In the genomic region with DNA sequence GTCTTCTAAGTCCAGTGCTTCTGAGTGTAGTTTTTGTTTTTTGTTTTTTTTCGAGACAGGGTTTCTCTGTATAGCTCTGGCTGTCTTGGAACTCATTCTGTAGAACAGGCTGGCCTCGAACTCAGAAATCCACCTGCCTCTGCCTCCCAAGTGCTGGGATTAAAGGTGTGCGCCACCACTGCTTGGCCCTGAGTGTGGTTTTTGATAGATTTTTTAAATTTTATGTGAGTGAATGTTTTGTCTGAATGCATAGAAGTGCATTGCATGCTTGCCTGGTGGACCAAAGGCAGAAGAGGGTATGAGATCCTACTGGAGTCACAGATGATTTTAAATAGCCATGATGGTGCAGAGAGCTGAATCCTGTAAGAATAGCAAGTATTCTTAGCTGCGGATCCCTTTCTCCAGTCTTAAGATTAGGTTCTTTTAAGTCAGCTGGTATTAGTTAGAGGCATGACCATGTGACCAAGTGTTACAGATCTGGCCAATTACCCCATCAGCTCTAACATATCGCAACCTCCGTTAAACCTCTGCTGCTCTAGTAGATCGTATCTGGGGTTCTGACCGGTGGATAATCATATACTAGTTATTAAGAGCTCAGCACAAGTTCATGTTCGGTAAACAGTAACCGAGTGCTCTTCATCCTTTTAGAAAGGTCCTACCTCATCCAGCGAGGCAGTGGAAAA, we compare ENCODE assay signal across 8 mouse cellular contexts. TPM values are rescaled to one million over a fixed set of nuclear protein-coding genes. Genes with fewer than 3 reads are reported as not detected.
DNase-seq lines count a peak whose midpoint lies in the region; ATAC-seq and TF ChIP-seq lines count a peak whose summit lies in the region.

No protein-coding gene starts in this region.

- WGBS in kidney, adult 2 months, result 21% methylated on average over 11 of the region's 11 CpGs
- 18% methylated on average over 11 of the region's 11 CpGs for WGBS in bone marrow, adult 2 months
- WGBS in hindbrain, embryonic 10.5 days, result 21% methylated on average over 11 of the region's 11 CpGs
- WGBS in midbrain, embryonic 11.5 days, result 22% methylated on average over 11 of the region's 11 CpGs

- H3K4me3 ChIP-seq in kidney, adult 2 months (ENCODE audit: insufficient read depth, low read depth, low read length), result peak overlapping the region; percentile 75
- H3K4me3 ChIP-seq in bone marrow, adult 2 months (replicated peaks; ENCODE audit: control insufficient read depth, low read depth, low read length), result peak overlapping the region; percentile 70
- H3K4me3 ChIP-seq in hindbrain, embryonic 10.5 days, result peak overlapping the region; percentile 67
- peak overlapping the region; percentile 52 for H3K4me3 ChIP-seq in midbrain, embryonic 11.5 days (ENCODE audit: low read depth, low read length)

- intact Hi-C loops in left cerebral cortex, postnatal 25 days (cut with DNase I), result no loop called here

- peak overlapping the region; percentile 71 for H3K27ac ChIP-seq in kidney, adult 2 months (ENCODE audit: insufficient read depth, low read depth, low read length)
- peak overlapping the region; percentile 90; the same call in 1 of the 2 replicates for H3K27ac ChIP-seq in bone marrow, adult 2 months (ENCODE audit: control insufficient read depth, insufficient read depth, low read depth, low read length, poor library complexity)
- H3K27ac ChIP-seq in hindbrain, embryonic 10.5 days, result peak overlapping the region; percentile 89
- peak overlapping the region; percentile 89 for H3K27ac ChIP-seq in midbrain, embryonic 11.5 days (ENCODE audit: low read depth, low read length)

- TF ChIP-seq CTCF in kidney, adult 2 months (conservative IDR thresholded peaks at IDR 0.05; ENCODE audit: insufficient read depth, insufficient read length, low read depth, low read length), result no peak
- no peak for TF ChIP-seq CTCF in bone marrow, adult 2 months (IDR thresholded peaks at IDR 0.05; ENCODE audit: control insufficient read depth, insufficient read depth, low read length)

- no peaks in the 10 kb centered on the region for H3K9me3 ChIP-seq in hindbrain, embryonic 10.5 days
- no peaks in the 10 kb centered on the region for H3K9me3 ChIP-seq in midbrain, embryonic 11.5 days (ENCODE audit: control insufficient read depth, low read length)

- no peak for DNase-seq in kidney, adult 2 months
- no peak for DNase-seq in kidney, adult 18-20 months
- DNase-seq in hindbrain, embryonic 10.5 days (ENCODE audit: low spot score), result no peak
- DNase-seq in midbrain, embryonic 11.5 days (ENCODE audit: low spot score, missing footprints), result no peak
- no peak for DNase-seq in right cerebral cortex, adult 18-20 months
- no peak for DNase-seq in layer of hippocampus, adult 18-20 months (ENCODE audit: low spot score in 2 of 2)
- no peak for DNase-seq in left cerebral cortex, postnatal 25 days (ENCODE audit: low spot score in 2 of 2)

- no peaks in the 10 kb centered on the region for H3K27me3 ChIP-seq in kidney, adult 2 months (replicated peaks; ENCODE audit: control insufficient read depth, insufficient read depth, low read length)
- H3K27me3 ChIP-seq in hindbrain, embryonic 10.5 days (ENCODE audit: insufficient read depth, poor library complexity, severe bottlenecking), result no peaks in the 10 kb centered on the region
- H3K27me3 ChIP-seq in midbrain, embryonic 11.5 days (ENCODE audit: control insufficient read depth, insufficient read depth, low read length), result no peaks in the 10 kb centered on the region

- H3K36me3 ChIP-seq in kidney, adult 2 months (ENCODE audit: control insufficient read depth, insufficient read depth, low read length), result no peaks in the 10 kb centered on the region
- H3K36me3 ChIP-seq in hindbrain, embryonic 10.5 days, result no peaks in the 10 kb centered on the region
- no peaks in the 10 kb centered on the region for H3K36me3 ChIP-seq in midbrain, embryonic 11.5 days (ENCODE audit: control insufficient read depth, insufficient read depth, low read length)

- ATAC-seq in midbrain, embryonic 11.5 days (ENCODE audit: low FRiP score), result peak; percentile 13

- peaks cover 12% of the 10 kb centered on the region for H3K4me1 ChIP-seq in kidney, adult 2 months (ENCODE audit: control insufficient read depth, insufficient read depth, low read length)
- peaks cover 7% of the 10 kb centered on the region; the same call in 1 of the 2 replicates for H3K4me1 ChIP-seq in bone marrow, adult 2 months (ENCODE audit: control insufficient read depth, insufficient read depth, low read length)
- peaks cover 36% of the 10 kb centered on the region for H3K4me1 ChIP-seq in hindbrain, embryonic 10.5 days (replicated peaks)
- H3K4me1 ChIP-seq in midbrain, embryonic 11.5 days (ENCODE audit: control insufficient read depth, insufficient read depth, low read length), result peaks cover 11% of the 10 kb centered on the region; the same call in 1 of the 2 replicates

- H3K9ac ChIP-seq in midbrain, embryonic 11.5 days (ENCODE audit: low read length), result peak overlapping the region; percentile 67

- peak overlapping the region; percentile 52 for H3K4me2 ChIP-seq in midbrain, embryonic 11.5 days

- TF ChIP-seq POLR2A in kidney, adult 2 months (IDR thresholded peaks at IDR 0.05; ENCODE audit: low read depth, low read length), result no peak
- TF ChIP-seq POLR2A in bone marrow, adult 2 months (IDR thresholded peaks at IDR 0.05; ENCODE audit: borderline replicate concordance, control insufficient read depth, low read depth, low read length), result no peak

RNA-seq across cellular contexts. Expression of a gene that starts 0.9 kb away (rescaled TPM):
- polyA plus RNA-seq in kidney, adult 2 months (2012; rRNA removed), result 157 and 198 TPM in 2 replicates
- polyA plus RNA-seq in bone marrow, adult 2 months (2011; ENCODE audit: insufficient read depth, insufficient read length, low replicate concordance, missing spikeins), result 37.4 and 63.1 TPM in 2 replicates
- polyA plus RNA-seq in hindbrain, embryonic 10.5 days (2016; fragmentation: Nextera tagmentation; extraction: Ambion mirVana), result 39.9 and 43.2 TPM in 2 replicates
- polyA plus RNA-seq in midbrain, embryonic 11.5 days (2014; fragmentation: Nextera tagmentation; extraction: Ambion mirVana), result 30.1 and 30.5 TPM in 2 replicates
- total RNA-seq in layer of hippocampus, adult 18-20 months (2021), result 10 to 100 TPM; 56.0 to 60.7 TPM
- total RNA-seq in left cerebral cortex, postnatal 25 days (2021), result 10 to 100 TPM; 69.0 to 79.2 TPM

RNA-seq across cellular contexts. Expression of a gene that starts 35.0 kb away (rescaled TPM):
- 0.72 and 1.5 TPM in 2 replicates for polyA plus RNA-seq in kidney, adult 2 months (2012; rRNA removed)
- 0.50 TPM in 1 of 2 replicates, not detected in the other for polyA plus RNA-seq in bone marrow, adult 2 months (2011; ENCODE audit: insufficient read depth, insufficient read length, low replicate concordance, missing spikeins)
- not detected in 2 replicates for polyA plus RNA-seq in hindbrain, embryonic 10.5 days (2016; fragmentation: Nextera tagmentation; extraction: Ambion mirVana)
- polyA plus RNA-seq in midbrain, embryonic 11.5 days (2014; fragmentation: Nextera tagmentation; extraction: Ambion mirVana), result not detected in 2 replicates
- total RNA-seq in layer of hippocampus, adult 18-20 months (2021), result not detected
- total RNA-seq in left cerebral cortex, postnatal 25 days (2021), result under 1 TPM; 0.23 to 0.34 TPM

RNA-seq across cellular contexts. Expression of a gene that starts 40.0 kb away (rescaled TPM):
- 2.0 and 2.6 TPM in 2 replicates for polyA plus RNA-seq in kidney, adult 2 months (2012; rRNA removed)
- polyA plus RNA-seq in bone marrow, adult 2 months (2011; ENCODE audit: insufficient read depth, insufficient read length, low replicate concordance, missing spikeins), result 10.4 and 12.0 TPM in 2 replicates
- 28.7 and 43.2 TPM in 2 replicates for polyA plus RNA-seq in hindbrain, embryonic 10.5 days (2016; fragmentation: Nextera tagmentation; extraction: Ambion mirVana)
- 65.4 and 70.2 TPM in 2 replicates for polyA plus RNA-seq in midbrain, embryonic 11.5 days (2014; fragmentation: Nextera tagmentation; extraction: Ambion mirVana)
- 10 to 100 TPM; 48.6 to 49.6 TPM for total RNA-seq in layer of hippocampus, adult 18-20 months (2021)
- 10 to 100 TPM; 51.8 to 58.5 TPM for total RNA-seq in left cerebral cortex, postnatal 25 days (2021)

RNA-seq across cellular contexts. Expression of a gene that starts 42.0 kb away (rescaled TPM):
- polyA plus RNA-seq in kidney, adult 2 months (2012; rRNA removed), result 0.46 and 0.47 TPM in 2 replicates
- polyA plus RNA-seq in bone marrow, adult 2 months (2011; ENCODE audit: insufficient read depth, insufficient read length, low replicate concordance, missing spikeins), result not detected in 2 replicates
- polyA plus RNA-seq in hindbrain, embryonic 10.5 days (2016; fragmentation: Nextera tagmentation; extraction: Ambion mirVana), result 0.10 TPM in 1 of 2 replicates, not detected in the other
- not detected in 2 replicates for polyA plus RNA-seq in midbrain, embryonic 11.5 days (2014; fragmentation: Nextera tagmentation; extraction: Ambion mirVana)
- under 1 TPM in 1 of 2 experiments, not detected in 1; 0.10 TPM for total RNA-seq in layer of hippocampus, adult 18-20 months (2021)
- total RNA-seq in left cerebral cortex, postnatal 25 days (2021), result under 1 TPM in 1 of 2 experiments, not detected in 1; 0.14 TPM

RNA-seq across cellular contexts. Expression of a gene that starts 56.1 kb away (rescaled TPM):
- 6.4 and 7.5 TPM in 2 replicates for polyA plus RNA-seq in kidney, adult 2 months (2012; rRNA removed)
- polyA plus RNA-seq in bone marrow, adult 2 months (2011; ENCODE audit: insufficient read depth, insufficient read length, low replicate concordance, missing spikeins), result 2.1 and 4.9 TPM in 2 replicates
- polyA plus RNA-seq in hindbrain, embryonic 10.5 days (2016; fragmentation: Nextera tagmentation; extraction: Ambion mirVana), result 0.22 TPM in 1 of 2 replicates, not detected in the other
- polyA plus RNA-seq in midbrain, embryonic 11.5 days (2014; fragmentation: Nextera tagmentation; extraction: Ambion mirVana), result 0.43 TPM in 1 of 2 replicates, not detected in the other
- total RNA-seq in layer of hippocampus, adult 18-20 months (2021), result not detected
- under 1 TPM in 1 of 2 experiments, not detected in 1; 0.07 TPM for total RNA-seq in left cerebral cortex, postnatal 25 days (2021)
